Mouse (Mus musculus) liver, embryonic 15.5 days (tissue): ENCODE data around the gene Eml4. TPM values are rescaled to one million over a fixed set of nuclear protein-coding genes. Genes with fewer than 3 reads are reported as not detected.
A peak's percentile ranks its signal among the peaks of the same experiment; 100 is the strongest.

ENCODE experiments used
- ATAC-seq: fragments of 200-750 bp; cut with Nextera tagmentation; 2 replicates; pipeline ENCODE4 v1.8.0; 2017; ENCODE audit warnings: moderate number of reproducible peaks, mild to moderate bottlenecking, moderate library complexity; ENCODE audit not compliant: insufficient read depth
- H3K27ac ChIP-seq: fragments of 300-500 bp; sonication (generic); replicated peaks from 2 replicates; pipeline ENCODE4 v1.5.1; 2015; ENCODE audit warnings: mild to moderate bottlenecking, inconsistent platforms
- H3K27me3 ChIP-seq: fragments of 300-500 bp; sonication (generic); 2 replicates; pipeline ENCODE4 v1.6.1; 2015; ENCODE audit warnings: mild to moderate bottlenecking, inconsistent platforms
- H3K36me3 ChIP-seq: fragments of 300-500 bp; sonication (generic); replicated peaks from 2 replicates; pipeline ENCODE4 v1.6.1; 2015; ENCODE audit warnings: moderate library complexity, mild to moderate bottlenecking, inconsistent platforms
- H3K4me1 ChIP-seq: fragments of 300-500 bp; sonication (generic); replicated peaks from 2 replicates; pipeline ENCODE4 v1.6.1; 2015; ENCODE audit warnings: inconsistent platforms
- H3K4me2 ChIP-seq: fragments of 300-500 bp; sonication (generic); 2 replicates; pipeline ENCODE4 v1.6.1; 2015; ENCODE audit warnings: moderate library complexity, mild to moderate bottlenecking, inconsistent platforms
- H3K4me3 ChIP-seq: fragments of 300-500 bp; sonication (generic); replicated peaks from 2 replicates; pipeline ENCODE4 v1.5.1; 2015; ENCODE audit warnings: mild to moderate bottlenecking, inconsistent platforms
- H3K9ac ChIP-seq: fragments of 300-500 bp; sonication (generic); 2 replicates; pipeline ENCODE4 v1.6.1; 2015; ENCODE audit warnings: moderate library complexity, mild to moderate bottlenecking, inconsistent platforms
- H3K9me3 ChIP-seq: fragments of 300-500 bp; sonication (generic); replicated peaks from 2 replicates; pipeline ENCODE4 v1.6.1; 2016; ENCODE audit warnings: inconsistent platforms
- WGBS: fragments of 180-500 bp; shearing (Covaris S2); methylation state at CpG from one replicate; pipeline ENCODE4 v1.1.7; 2015; ENCODE audit warnings: mixed read lengths; ENCODE audit not compliant: insufficient replicate concordance; 5-methylcytosine and 5-hydroxymethylcytosine counted together
- polyA plus RNA-seq: library from polyadenylated mRNA; unstranded; fragments of >200 nt; fragmentation: Nextera tagmentation; extraction: Ambion mirVana; gene quantifications from 2 replicates; pipeline ENCODE4 v1.2.1, GENCODE M21; 2015

Gene Eml4
- 4.4 and 5.8 TPM in 2 replicates for polyA plus RNA-seq

DNA sequence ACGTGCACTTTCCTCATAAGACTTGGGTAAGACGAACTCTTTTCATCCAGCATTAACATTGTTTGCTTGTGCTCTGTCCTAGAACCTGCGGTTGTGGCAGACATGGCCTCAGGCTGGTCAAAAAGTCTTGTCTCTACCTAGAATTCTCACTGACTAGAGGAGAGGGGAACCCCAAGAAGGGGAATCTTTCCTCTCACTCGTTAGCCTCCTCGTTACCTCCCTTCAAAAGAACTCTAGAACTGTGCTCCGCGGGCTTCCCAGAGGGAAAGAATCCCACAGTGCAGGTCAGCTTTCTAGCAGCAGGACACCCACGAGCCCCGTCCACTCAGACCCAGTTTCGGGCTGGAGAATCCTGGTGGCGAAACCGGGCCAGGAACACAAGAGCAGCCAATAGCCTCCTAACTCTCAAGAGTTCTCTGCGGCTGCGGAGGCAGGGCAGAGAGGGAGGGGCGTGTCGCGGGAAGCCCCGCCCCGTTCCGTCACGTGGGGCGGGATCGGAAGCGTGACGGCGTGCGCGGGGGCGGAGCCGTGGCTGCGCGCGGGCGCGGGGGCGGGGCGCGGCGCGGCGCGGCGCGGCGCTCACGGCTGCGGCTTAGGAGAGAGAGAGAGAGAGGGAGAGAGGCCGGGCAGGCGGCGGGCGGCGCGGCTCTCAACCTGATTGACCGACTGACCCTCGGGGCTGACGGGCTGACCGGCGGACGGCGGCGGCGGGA, at the start of gene Eml4:
Gene Eml4 (plus strand): TSS at position 553 of the 713 bp plus-strand sequence.
- Histone ChIP-seq H3K36me3 (no peaks in the 10 kb centered on the region), H3K9ac (peak within 1 kb of the TSS; percentile 75), H3K27ac (peak within 1 kb of the TSS; percentile 69), H3K27me3 (peaks cover 22% of the 10 kb centered on the region), H3K4me2 (peak within 1 kb of the TSS; percentile 96), H3K4me1 (peaks cover 37% of the 10 kb centered on the region), H3K4me3 (peak within 1 kb of the TSS; percentile 74), H3K9me3 (no peaks in the 10 kb centered on the region)
- ATAC-seq = peak; percentile 91
- 2% methylated on average over 58 of the region's 62 CpGs for WGBS

DNA sequence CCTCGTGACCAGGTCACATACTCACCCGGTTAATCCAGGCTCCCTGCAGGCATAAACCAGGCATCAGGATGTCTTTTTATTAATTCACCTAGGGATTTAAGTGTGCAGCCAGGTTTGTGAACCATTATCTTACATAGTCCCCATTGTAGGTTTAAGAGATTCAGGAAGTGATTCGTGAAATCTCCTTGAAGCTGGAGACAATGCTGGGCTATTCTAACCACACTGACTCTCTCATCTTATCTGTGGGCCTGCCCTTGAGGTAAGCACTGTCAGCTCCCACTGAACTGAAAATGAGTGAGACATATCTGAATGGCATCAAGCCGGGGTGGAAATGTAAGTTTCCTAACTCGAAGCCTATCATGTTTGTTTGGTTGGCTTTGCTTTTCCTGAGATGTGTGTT, 49.3 kb upstream of the Eml4 start:
- ATAC-seq = no peak
- Histone ChIP-seq H3K9ac (no peak overlapping the region), H3K27me3 (no peaks in the 10 kb centered on the region), H3K4me1 (no peaks in the 10 kb centered on the region), H3K36me3 (no peaks in the 10 kb centered on the region), H3K4me2 (no peak overlapping the region), H3K27ac (no peak overlapping the region), H3K9me3 (no peaks in the 10 kb centered on the region), H3K4me3 (no peak overlapping the region)
- 33% methylated on average over 5 of the region's 5 CpGs for WGBS

DNA sequence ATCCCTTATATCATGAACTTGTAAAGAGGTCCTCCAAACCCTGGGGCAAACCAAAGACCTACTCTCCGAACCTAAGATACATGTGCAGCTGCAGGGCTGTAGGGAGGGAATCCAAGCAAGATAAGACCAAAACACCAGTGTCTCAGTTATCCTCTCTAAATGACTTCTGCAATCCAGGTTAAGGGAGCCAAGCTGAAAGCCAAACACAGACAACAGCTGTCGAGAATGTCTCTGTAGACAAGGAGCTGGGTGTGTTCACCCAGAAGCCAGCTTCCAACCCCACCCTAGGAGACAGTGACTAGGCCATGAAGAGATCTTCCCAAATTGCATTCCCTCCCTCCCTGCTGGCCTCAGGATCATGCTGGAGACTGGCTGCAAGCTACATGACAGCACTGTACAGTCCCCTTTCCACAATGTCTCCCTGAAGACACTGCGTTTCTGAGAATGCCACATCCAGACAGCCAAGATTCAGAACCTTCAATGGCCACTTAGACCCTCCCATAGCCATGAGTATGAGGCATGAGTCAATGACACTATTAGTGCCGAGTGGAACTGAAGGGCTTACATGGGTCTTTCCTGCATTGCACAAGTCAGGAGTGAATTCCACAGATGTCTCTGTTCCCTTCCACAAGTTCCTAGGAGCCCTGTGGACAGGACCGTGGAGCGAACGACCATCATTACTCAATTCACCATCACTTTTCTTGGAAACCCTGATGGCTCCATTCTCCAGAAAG, 46.5 kb upstream of the Eml4 start:
- ATAC-seq = no peak
- WGBS = 50% methylated on average over 7 of the region's 7 CpGs

DNA sequence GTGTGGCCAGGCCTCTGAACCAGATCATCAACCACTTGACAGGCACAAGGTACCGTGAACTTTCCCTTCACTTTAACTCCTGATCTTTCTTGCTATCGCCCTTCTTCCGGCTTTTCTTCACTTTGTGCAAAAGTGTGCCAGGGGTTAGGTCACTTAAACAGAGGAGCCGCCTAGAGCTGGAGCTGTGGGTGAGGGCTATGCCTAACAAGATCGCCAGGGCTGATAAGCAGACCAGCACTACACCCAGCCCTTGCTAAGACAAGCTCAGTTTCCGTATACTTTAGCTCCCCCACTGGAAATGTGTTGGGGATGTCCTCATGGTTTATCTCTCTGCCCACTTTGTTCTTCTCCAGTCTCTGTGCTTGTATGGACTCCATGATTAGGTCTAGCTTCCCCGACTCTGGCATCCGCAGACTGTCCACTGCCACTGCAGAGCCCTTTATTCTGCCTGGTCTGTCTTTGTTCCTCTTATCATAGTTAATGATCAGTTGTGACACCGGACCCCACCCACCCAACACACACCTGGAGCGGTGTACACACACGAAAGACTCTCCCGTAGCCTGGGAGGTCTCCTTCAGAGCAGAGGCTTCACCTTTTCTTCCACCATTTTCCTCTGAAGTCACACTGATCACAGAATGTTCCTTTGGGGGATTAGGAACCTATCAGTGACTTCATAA, 43.6 kb upstream of the Eml4 start:
- H3K27ac ChIP-seq = no peak overlapping the region
- no peak overlapping the region for H3K9ac ChIP-seq
- no peaks in the 10 kb centered on the region for H3K36me3 ChIP-seq
- H3K9me3 ChIP-seq = no peaks in the 10 kb centered on the region
- peaks cover 7% of the 10 kb centered on the region for H3K27me3 ChIP-seq
- no peak; the same call in 1 of the 2 replicates for ATAC-seq
- H3K4me1 ChIP-seq = peaks cover 9% of the 10 kb centered on the region
- no peak overlapping the region for H3K4me3 ChIP-seq
- no peak overlapping the region for H3K4me2 ChIP-seq
- 28% methylated on average over 12 of the region's 12 CpGs for WGBS

More for the DNA sequence above, 46.5 kb upstream of the Eml4 start:
- Histone ChIP-seq H3K27me3 (peaks cover 3% of the 10 kb centered on the region; the same call in 1 of the 2 replicates), H3K9ac (no peak overlapping the region), H3K4me2 (no peak overlapping the region), H3K9me3 (no peaks in the 10 kb centered on the region), H3K27ac (no peak overlapping the region), H3K4me1 (peaks cover 9% of the 10 kb centered on the region; the same call in 1 of the 2 replicates), H3K36me3 (no peaks in the 10 kb centered on the region), H3K4me3 (no peak overlapping the region)

DNA sequence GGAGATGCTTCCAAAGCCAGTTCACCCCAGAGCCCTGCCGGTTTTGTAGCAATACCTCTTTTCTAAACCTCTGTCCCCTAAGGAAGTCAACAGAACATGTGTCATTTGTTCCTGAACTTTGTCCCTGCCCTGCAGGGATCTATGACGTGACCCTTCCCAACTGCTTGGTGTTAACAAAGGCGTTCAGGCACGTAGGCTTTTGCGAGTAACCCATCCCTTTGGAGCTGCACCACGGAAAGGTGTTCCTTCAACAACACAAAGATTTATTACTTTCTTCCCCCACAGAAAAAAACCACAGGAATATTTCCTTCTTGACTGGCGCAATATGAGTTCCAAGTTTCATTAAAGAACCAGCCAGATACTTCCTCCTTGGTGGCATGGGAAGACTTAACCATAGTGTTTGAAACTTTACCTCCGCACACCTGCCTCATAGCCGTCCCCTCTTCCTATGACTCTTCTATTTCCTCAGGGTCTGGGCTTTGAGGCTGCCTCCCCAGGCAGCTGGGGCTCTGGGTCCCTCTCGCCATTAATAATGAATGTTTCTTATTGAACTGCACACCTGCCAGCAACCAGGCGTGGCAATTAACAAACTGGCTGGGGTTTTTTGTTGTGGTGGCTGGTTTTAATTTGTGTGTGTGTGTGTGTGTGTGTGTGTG, 43.0 kb upstream of the Eml4 start:
- Histone ChIP-seq H3K4me3 (no peak overlapping the region), H3K36me3 (no peaks in the 10 kb centered on the region), H3K4me1 (peaks cover 16% of the 10 kb centered on the region), H3K9me3 (no peaks in the 10 kb centered on the region), H3K4me2 (no peak overlapping the region), H3K27me3 (peaks cover 13% of the 10 kb centered on the region), H3K9ac (no peak overlapping the region), H3K27ac (no peak overlapping the region)
- 30% methylated on average over 11 of the region's 11 CpGs for WGBS
- ATAC-seq = no peak

DNA sequence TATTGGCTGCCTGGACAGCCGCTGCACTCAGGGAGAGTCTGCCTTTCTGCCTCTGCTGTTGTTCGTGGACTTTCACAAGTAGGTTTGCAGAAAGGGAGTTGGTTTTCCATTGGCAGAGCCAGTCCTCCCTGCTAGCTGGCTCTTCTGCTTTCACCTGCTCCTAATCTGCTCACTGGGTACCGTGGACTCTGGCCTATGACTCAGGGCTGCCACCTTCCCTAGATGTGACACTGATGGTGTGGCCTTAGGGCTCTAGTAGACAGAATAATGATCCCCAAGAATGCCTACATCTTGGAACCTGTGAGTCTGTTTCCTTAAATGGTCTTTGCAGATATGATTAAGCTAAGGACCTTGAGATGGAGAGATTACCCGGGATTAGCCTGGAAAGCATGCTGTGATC, 42.3 kb upstream of the Eml4 start:
- Histone ChIP-seq H3K27ac (no peak overlapping the region), H3K4me3 (no peak overlapping the region), H3K4me2 (no peak overlapping the region), H3K9me3 (no peaks in the 10 kb centered on the region), H3K4me1 (peaks cover 16% of the 10 kb centered on the region), H3K36me3 (no peaks in the 10 kb centered on the region), H3K27me3 (peaks cover 19% of the 10 kb centered on the region), H3K9ac (no peak overlapping the region)
- WGBS = 43% methylated on average over 4 of the region's 4 CpGs
- no peak for ATAC-seq

DNA sequence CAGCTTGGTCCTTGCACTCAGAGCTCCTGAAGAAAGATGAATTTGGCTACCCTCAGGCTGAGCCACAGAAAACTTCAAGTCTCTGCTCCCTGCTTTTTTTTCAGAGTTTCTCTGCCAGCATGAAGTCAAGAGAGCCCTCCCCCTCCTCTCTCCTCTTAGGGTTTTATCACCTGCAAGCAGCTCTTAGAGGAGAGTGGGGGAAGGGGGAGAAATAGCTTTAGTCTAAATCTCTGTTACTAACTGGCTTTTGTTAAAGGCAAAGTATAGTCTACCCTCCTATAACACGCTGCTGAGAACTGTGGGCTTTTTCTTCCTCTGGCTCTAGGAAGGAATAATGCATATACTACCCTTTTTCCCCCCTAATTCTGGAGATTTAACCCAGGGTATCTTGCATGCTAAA, 41.5 kb upstream of the Eml4 start:
- H3K27ac ChIP-seq = no peak overlapping the region
- ATAC-seq = no peak

DNA sequence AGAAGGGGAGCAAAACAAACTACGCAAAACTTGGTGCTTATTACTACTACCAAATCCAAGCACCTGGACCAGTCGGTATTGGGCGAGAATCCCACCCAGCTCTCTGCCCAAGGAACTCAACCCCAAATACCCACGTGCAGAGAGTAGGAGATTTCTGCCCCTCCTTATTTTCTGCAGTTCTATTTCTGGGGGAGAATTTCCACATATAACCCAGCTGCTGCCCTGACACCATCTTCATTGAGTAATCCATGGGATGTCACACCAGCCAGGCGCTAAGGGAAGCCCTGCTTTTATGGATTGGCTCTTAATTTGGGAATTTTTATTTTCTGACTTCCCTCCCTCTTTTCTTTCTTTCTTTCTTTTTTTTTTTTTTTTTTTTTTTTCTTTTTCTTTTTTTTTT, 38.9 kb upstream of the Eml4 start:
- H3K9ac ChIP-seq = no peak overlapping the region
- no peak for ATAC-seq
- no peaks in the 10 kb centered on the region for H3K36me3 ChIP-seq
- H3K27ac ChIP-seq = no peak overlapping the region
- no peaks in the 10 kb centered on the region for H3K9me3 ChIP-seq
- H3K27me3 ChIP-seq = peaks cover 19% of the 10 kb centered on the region
- H3K4me1 ChIP-seq = peaks cover 24% of the 10 kb centered on the region
- no peak overlapping the region for H3K4me3 ChIP-seq
- H3K4me2 ChIP-seq = no peak overlapping the region
- WGBS = 56% methylated on average over 5 of the region's 5 CpGs

More for the DNA sequence above, 41.5 kb upstream of the Eml4 start:
- H3K4me3 ChIP-seq = no peak overlapping the region
- peaks cover 16% of the 10 kb centered on the region for H3K4me1 ChIP-seq
- H3K27me3 ChIP-seq = peaks cover 19% of the 10 kb centered on the region
- H3K9ac ChIP-seq = no peak overlapping the region
- no peak overlapping the region for H3K4me2 ChIP-seq
- no peaks in the 10 kb centered on the region for H3K9me3 ChIP-seq
- WGBS = 24% methylated on average over 1 of the region's 1 CpGs
- no peaks in the 10 kb centered on the region for H3K36me3 ChIP-seq

DNA sequence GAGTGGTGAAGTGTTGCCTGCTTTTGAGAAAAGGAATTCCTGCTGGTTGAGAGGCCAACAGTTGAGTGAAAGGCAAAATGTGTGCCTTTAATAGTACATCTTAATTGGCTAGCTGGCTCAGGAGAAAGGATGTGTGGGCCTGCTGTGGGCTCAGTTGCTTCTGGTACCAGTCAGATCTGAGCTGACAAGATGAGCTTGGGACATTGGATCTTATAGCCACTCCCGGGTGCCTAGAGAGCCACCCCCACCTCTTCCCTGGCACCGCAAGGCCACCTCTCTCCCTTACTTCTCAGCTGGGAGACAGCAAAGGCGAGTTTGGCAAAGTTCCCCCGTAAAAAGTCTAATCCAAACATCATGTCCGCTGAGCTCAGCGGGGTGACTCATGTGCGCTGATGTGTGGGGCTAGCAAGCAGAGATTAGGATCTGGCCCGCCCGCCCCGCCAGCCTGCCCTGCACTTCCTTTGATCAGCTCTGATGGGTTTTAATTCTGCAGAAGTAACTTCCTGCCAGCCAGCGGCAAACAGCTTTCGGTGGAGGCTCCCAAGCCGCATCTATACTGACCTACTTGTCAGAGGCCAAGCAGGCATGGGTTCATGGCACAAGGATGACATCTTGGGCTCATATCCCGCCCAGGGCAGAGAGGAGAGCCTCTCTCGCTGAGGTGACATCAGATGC, 38.4 kb upstream of the Eml4 start:
- H3K9ac ChIP-seq = no peak overlapping the region

DNA sequence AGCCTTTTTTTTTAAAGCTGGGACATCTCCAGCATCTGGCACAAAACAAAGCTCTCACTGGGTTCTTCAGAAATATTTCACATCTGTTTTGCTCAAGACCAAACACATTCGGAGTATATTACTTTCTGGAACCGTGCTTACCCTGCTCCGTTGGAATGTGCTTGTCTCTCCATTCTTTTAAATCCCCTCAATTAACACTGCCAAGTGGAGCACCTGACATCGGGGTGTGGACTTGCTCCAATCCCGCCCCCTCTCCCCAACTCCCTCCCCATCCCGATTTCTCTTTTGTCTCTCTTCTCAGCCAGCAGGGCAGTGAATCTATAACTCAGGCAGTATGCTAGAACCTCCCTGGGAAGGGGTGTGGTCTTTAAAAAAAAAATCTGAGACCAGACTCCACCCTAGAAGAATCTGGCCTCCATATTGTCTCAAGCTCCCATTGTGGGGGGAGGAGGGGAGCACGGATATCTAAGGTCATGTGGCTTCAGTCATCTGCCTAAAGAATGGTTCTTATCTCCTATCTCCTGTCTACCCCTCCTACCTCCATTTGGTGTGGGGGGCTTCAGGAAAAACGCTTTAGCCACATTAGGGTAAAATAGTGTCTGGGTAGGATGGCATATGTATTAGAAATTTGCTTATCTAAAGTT, 37.6 kb upstream of the Eml4 start:
- Histone ChIP-seq H3K4me1 (peaks cover 15% of the 10 kb centered on the region), H3K27me3 (peaks cover 16% of the 10 kb centered on the region), H3K4me2 (no peak overlapping the region), H3K36me3 (no peaks in the 10 kb centered on the region), H3K9ac (no peak overlapping the region), H3K4me3 (no peak overlapping the region), H3K9me3 (no peaks in the 10 kb centered on the region), H3K27ac (no peak overlapping the region)
- 31% methylated on average over 8 of the region's 8 CpGs for WGBS
- no peak for ATAC-seq

More for the DNA sequence above, 38.4 kb upstream of the Eml4 start:
- Histone ChIP-seq H3K4me3 (no peak overlapping the region), H3K4me1 (peaks cover 21% of the 10 kb centered on the region), H3K27ac (no peak overlapping the region), H3K27me3 (peaks cover 19% of the 10 kb centered on the region), H3K4me2 (peak overlapping the region; percentile 20; the same call in 1 of the 2 replicates), H3K36me3 (no peaks in the 10 kb centered on the region), H3K9me3 (no peaks in the 10 kb centered on the region)
- ATAC-seq = no peak
- WGBS = 2% methylated on average over 15 of the region's 15 CpGs
